Mouse (Mus musculus) limb, embryonic 15.5 days (tissue): ENCODE measurements around the gene Pgls. TPM values are rescaled to one million over a fixed set of nuclear protein-coding genes. Genes with fewer than 3 reads are reported as not detected.

ENCODE experiments used
- ATAC-seq: fragments of 200-750 bp; cut with Nextera tagmentation; 2 replicates; pipeline ENCODE4 v1.8.0; 2017; ENCODE audit warnings: low read depth, moderate TSS enrichment; ENCODE audit not compliant: insufficient number of reproducible peaks, low FRiP score, low TSS enrichment
- H3K27ac ChIP-seq: fragments of 300-500 bp; sonication (generic); 2 replicates; pipeline ENCODE4 v1.5.1; 2015; ENCODE audit warnings: moderate library complexity, mild to moderate bottlenecking, inconsistent platforms
- H3K27me3 ChIP-seq: fragments of 300-500 bp; sonication (generic); 2 replicates; pipeline ENCODE4 v1.6.1; 2015; ENCODE audit warnings: inconsistent platforms
- H3K36me3 ChIP-seq: fragments of 300-500 bp; sonication (generic); 2 replicates; pipeline ENCODE4 v1.6.1; 2015; ENCODE audit warnings: inconsistent platforms
- H3K4me1 ChIP-seq: fragments of 300-500 bp; sonication (generic); 2 replicates; pipeline ENCODE4 v1.6.1; 2015; ENCODE audit warnings: inconsistent platforms
- H3K4me2 ChIP-seq: fragments of 300-500 bp; sonication (generic); 2 replicates; pipeline ENCODE4 v1.6.1; 2015; ENCODE audit warnings: mild to moderate bottlenecking, inconsistent platforms
- H3K4me3 ChIP-seq: fragments of 300-500 bp; sonication (generic); 2 replicates; pipeline ENCODE4 v1.5.1; 2015; ENCODE audit warnings: mild to moderate bottlenecking, inconsistent platforms
- H3K9ac ChIP-seq: fragments of 300-500 bp; sonication (generic); 2 replicates; pipeline ENCODE4 v1.6.1; 2015; ENCODE audit warnings: inconsistent platforms
- H3K9me3 ChIP-seq: fragments of 300-500 bp; sonication (generic); 2 replicates; pipeline ENCODE4 v1.6.1; 2016; ENCODE audit warnings: inconsistent platforms
- WGBS: fragments of 180-500 bp; shearing (Covaris S2); methylation state at CpG from one replicate; pipeline ENCODE4 v1.1.7; 2015; 5-methylcytosine and 5-hydroxymethylcytosine counted together
- polyA plus RNA-seq: library from polyadenylated mRNA; unstranded; fragments of >200 nt; fragmentation: Nextera tagmentation; extraction: Ambion mirVana; gene quantifications from 2 replicates; pipeline ENCODE4 v1.2.1, GENCODE M21; 2015

The Pgls gene
- polyA plus RNA-seq, 1 experiment from 2014 or later: 200 TPM

DNA sequence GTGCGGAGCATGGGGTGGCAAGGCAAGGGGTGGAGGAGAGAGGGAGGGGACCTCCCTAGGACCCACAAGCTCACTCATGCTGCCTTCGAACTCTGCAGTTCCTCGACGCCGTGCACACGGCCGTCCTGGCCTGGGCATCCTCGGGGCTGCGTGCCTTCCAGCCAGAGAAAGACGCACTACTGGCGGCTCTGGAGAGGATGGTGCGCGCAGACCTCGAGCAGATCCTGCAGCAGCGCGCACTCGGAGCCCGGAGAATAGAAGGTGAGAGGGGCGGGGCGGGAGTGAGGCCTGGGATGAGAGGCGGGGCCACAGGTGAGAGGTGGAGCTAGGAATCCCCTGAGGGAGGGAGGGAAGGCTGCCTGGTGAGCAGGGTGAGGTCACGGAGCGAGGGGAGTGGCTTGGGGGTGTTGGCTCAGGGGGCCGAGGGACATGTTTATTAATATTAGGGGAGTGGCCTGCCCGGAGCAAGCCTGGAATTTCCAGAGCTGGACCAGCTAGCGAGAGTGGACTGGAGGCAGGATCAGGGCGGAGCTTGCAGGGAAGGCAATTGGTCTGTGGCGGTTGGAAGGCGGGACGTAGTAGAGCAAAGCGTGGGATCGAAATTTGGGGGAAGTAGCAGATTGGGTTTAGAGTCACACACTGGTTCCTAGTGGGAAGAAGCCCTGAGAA is 10.8 kb downstream of the Pgls start:
- WGBS: 1% methylated on average over 32 of the region's 32 CpGs
- Histone ChIP-seq H3K27ac (0 out of 2 replicates have a peak overlapping the region, but pooled peaks have one; percentile 40), H3K4me1 (peaks cover 29% of the 10 kb centered on the region)

DNA sequence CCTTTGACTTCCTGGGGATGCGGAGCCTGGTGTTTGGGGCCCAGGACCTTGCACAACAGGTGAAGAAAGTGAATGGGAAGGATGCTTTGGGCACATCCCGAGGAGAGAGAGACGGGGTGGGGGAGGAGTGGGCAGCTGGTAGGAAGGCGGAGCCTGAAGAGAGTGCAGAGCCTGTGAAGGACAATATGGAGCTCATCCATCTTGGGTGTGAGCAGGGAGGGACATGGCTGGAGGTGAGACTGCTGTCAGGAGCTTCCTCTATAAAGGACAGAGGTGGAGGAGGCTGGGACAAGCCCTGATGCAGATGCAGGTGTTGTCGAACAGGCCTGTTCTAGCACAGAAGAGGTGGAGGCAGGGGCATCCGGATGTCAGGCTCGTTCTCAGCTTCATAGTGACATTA is 12.0 kb downstream of the Pgls start:
- Histone ChIP-seq H3K27me3 (peaks cover 33% of the 10 kb centered on the region), H3K9me3 (no peaks in the 10 kb centered on the region; the same call in 1 of the 2 replicates), H3K36me3 (peaks cover 5% of the 10 kb centered on the region; the same call in 1 of the 2 replicates), H3K27ac (no peak overlapping the region; the same call in 1 of the 2 replicates), H3K4me1 (peaks cover 29% of the 10 kb centered on the region), H3K4me2 (no peak overlapping the region), H3K4me3 (no peak overlapping the region), H3K9ac (no peak overlapping the region)
- WGBS: 55% methylated on average over 7 of the region's 7 CpGs
- no peak for ATAC-seq

More for the DNA sequence above, 10.8 kb downstream of the Pgls start:
- ATAC-seq: peak; percentile 76
- peak overlapping the region; percentile 41 for H3K4me3 ChIP-seq
- peak overlapping the region; percentile 8; the same call in 1 of the 2 replicates for H3K9ac ChIP-seq
- H3K27me3 ChIP-seq: peaks cover 33% of the 10 kb centered on the region
- peak overlapping the region; percentile 81 for H3K4me2 ChIP-seq
- no peaks in the 10 kb centered on the region; the same call in 1 of the 2 replicates for H3K9me3 ChIP-seq
- peaks cover 5% of the 10 kb centered on the region; the same call in 1 of the 2 replicates for H3K36me3 ChIP-seq

DNA sequence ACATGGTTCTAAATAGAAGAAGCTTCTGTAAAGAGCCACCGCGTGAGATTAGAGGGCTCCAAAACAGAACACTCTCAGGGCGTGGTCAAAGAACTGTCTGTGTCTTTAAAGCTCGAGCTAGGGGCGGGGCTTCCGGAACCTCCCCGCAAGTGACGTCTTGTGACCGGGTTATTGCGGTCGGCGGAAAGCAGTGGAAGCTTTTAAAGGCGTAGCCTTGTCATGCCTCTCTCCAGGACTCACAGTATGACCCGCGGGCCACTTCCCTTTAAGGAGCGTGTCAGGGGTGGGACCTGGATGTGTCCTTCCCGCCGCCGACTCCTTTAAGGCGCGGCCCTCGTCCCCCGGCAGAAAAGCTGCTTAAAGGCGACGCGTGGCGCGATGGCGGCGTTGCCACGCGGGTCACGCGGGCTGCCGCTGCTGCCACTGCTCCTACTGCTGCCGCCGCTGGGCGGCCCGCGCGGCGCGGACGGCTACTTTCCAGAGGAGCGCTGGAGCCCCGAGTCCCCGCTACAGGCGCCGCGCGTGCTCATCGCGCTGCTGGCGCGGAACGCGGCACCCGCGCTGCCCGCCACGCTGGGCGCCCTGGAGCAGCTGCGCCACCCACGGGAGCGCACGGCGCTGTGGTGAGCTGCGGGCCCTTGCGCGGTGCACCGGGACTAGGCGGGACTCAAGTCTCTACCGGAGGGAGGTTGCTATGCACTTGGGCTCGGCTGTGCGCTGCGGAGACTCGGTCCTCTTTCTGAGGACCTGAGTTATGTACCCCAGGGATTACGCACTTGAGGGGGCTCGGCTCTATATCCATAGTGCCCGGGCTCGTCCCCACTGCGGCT is 19.1 kb downstream of the Pgls start, which contains the start of gene Colgalt1:
TSS of gene Colgalt1 (plus strand) at position 177 of the 830 bp plus-strand sequence.
- H3K4me2 ChIP-seq: peak within 1 kb of the TSS; percentile 69
- peak; percentile 99 for ATAC-seq
- no peaks in the 10 kb centered on the region for H3K27me3 ChIP-seq
- peak within 1 kb of the TSS; percentile 92 for H3K9ac ChIP-seq
- peak within 1 kb of the TSS; percentile 92 for H3K27ac ChIP-seq
- WGBS: under 1% methylated on average over 82 of the region's 82 CpGs
- peaks cover 15% of the 10 kb centered on the region for H3K4me1 ChIP-seq
- H3K9me3 ChIP-seq: no peaks in the 10 kb centered on the region
- H3K4me3 ChIP-seq: peak within 1 kb of the TSS; percentile 76
- H3K36me3 ChIP-seq: peaks cover 26% of the 10 kb centered on the region

DNA sequence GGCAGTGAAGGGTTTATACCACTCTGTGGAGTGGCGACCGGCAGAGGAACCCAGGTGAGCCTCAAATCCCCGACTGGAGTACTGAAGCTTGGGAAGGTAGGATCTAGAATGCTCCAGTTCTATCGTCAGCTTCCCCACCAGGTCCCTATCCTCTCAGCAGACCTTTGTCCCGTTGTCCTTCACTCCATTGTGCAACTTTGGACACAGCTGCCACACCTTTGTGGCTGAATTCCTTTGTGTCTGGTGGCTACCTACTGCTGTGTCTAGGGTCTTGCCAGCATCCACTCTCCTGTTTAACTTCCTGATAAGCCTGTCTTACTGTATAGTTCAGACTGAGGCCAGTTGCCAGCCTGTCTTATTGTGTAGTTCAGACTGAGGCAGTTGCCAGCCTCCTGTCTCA is 20.2 kb downstream of the Pgls start:
- peaks cover 37% of the 10 kb centered on the region for H3K36me3 ChIP-seq
- H3K27me3 ChIP-seq: no peaks in the 10 kb centered on the region
- WGBS: 37% methylated on average over 5 of the region's 5 CpGs
- H3K27ac ChIP-seq: no peak overlapping the region
- peak overlapping the region; percentile 69 for H3K4me2 ChIP-seq
- peak overlapping the region; percentile 92 for H3K9ac ChIP-seq
- H3K4me3 ChIP-seq: peak overlapping the region; percentile 76
- ATAC-seq: no peak
- H3K4me1 ChIP-seq: peaks cover 15% of the 10 kb centered on the region
- no peaks in the 10 kb centered on the region for H3K9me3 ChIP-seq

- peaks cover 15% of the 10 kb centered on the region for H3K4me1 ChIP-seq
- H3K36me3 ChIP-seq: peaks cover 49% of the 10 kb centered on the region
- no peaks in the 10 kb centered on the region for H3K27me3 ChIP-seq
- no peak overlapping the region for H3K4me3 ChIP-seq
- no peak for ATAC-seq
- no peak overlapping the region for H3K27ac ChIP-seq
- no peaks in the 10 kb centered on the region for H3K9me3 ChIP-seq
- no peak overlapping the region for H3K9ac ChIP-seq
- no peak overlapping the region for H3K4me2 ChIP-seq
- WGBS: 47% methylated on average over 4 of the region's 4 CpGs
Measured at GRCm38 (mm10) chr8:71613418-71613817, 21.4 kb downstream of the Pgls start.

DNA sequence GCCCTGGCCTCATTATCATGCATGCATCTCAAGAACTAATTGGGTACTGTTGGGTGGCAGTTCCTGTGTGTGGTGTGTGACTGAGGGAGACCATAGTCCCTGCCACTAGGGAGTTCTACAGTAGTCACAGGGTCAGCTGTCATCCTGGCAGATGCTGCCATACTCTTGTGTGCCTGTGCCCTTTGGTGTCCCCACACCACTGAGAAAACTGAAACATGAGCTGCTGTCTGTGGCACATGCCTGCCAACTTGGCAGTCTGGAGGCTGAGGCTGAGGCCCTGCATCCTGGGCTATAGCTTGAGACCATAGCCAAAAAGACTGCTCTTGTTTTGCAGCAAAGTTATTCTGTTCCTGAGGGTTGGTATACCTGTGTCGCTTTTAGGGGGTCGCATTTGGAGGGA is 27.8 kb downstream of the Pgls start:
- H3K9ac ChIP-seq: no peak overlapping the region
- no peaks in the 10 kb centered on the region for H3K27me3 ChIP-seq
- no peaks in the 10 kb centered on the region for H3K4me1 ChIP-seq
- no peak overlapping the region for H3K27ac ChIP-seq
- H3K36me3 ChIP-seq: peaks cover 95% of the 10 kb centered on the region
- H3K4me2 ChIP-seq: no peak overlapping the region
- 90% methylated on average over 2 of the region's 2 CpGs for WGBS
- ATAC-seq: no peak
- peaks cover 12% of the 10 kb centered on the region; the same call in 1 of the 2 replicates for H3K9me3 ChIP-seq
- H3K4me3 ChIP-seq: no peak overlapping the region

- no peak overlapping the region for H3K4me2 ChIP-seq
- no peak overlapping the region for H3K4me3 ChIP-seq
- H3K4me1 ChIP-seq: peaks cover 32% of the 10 kb centered on the region
- H3K9ac ChIP-seq: no peak overlapping the region
- peaks cover 12% of the 10 kb centered on the region; the same call in 1 of the 2 replicates for H3K9me3 ChIP-seq
- H3K27me3 ChIP-seq: peaks cover 7% of the 10 kb centered on the region
- no peak for ATAC-seq
- H3K27ac ChIP-seq: no peak overlapping the region
- peaks cover 60% of the 10 kb centered on the region for H3K36me3 ChIP-seq
- WGBS: 78% methylated on average over 1 of the region's 1 CpGs
Measured at GRCm38 (mm10) chr8:71625088-71625487, 33.1 kb downstream of the Pgls start.

DNA sequence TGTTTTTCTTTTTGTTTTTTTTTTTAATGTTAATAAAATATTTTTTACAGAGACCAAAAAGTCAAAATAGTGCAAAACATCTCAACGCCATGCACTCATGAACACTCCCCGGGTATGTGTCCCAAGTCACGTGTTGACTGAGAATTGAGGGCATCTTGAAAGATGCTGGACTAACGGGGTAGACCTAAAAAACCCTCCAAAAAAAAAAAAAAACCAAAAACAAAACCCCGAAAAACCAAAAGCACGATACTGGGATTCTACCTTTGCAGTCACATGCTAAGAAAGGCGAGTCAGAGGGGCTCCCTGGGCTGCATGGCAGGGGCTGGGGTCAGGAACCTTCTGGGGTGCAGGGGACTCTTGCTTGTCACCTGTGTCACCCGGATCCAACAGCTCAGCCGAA is 34.8 kb downstream of the Pgls start:
- ATAC-seq: no peak
- Histone ChIP-seq H3K9ac (no peak overlapping the region), H3K36me3 (peaks cover 43% of the 10 kb centered on the region), H3K27ac (no peak overlapping the region; the same call in 1 of the 2 replicates), H3K4me1 (peaks cover 34% of the 10 kb centered on the region), H3K4me3 (no peak overlapping the region), H3K9me3 (peaks cover 12% of the 10 kb centered on the region; the same call in 1 of the 2 replicates), H3K4me2 (no peak overlapping the region), H3K27me3 (peaks cover 22% of the 10 kb centered on the region)
- WGBS: 76% methylated on average over 9 of the region's 9 CpGs

- H3K4me3 ChIP-seq: no peak overlapping the region
- H3K4me1 ChIP-seq: peaks cover 34% of the 10 kb centered on the region
- H3K36me3 ChIP-seq: peaks cover 36% of the 10 kb centered on the region
- 48% methylated on average over 9 of the region's 9 CpGs for WGBS
- peaks cover 23% of the 10 kb centered on the region for H3K27me3 ChIP-seq
- no peak overlapping the region for H3K9ac ChIP-seq
- ATAC-seq: no peak
- H3K9me3 ChIP-seq: peaks cover 5% of the 10 kb centered on the region; the same call in 1 of the 2 replicates
- no peak overlapping the region for H3K4me2 ChIP-seq
- peak overlapping the region; percentile 82 for H3K27ac ChIP-seq
Measured at GRCm38 (mm10) chr8:71627265-71628099, 35.5 kb downstream of the Pgls start.

DNA sequence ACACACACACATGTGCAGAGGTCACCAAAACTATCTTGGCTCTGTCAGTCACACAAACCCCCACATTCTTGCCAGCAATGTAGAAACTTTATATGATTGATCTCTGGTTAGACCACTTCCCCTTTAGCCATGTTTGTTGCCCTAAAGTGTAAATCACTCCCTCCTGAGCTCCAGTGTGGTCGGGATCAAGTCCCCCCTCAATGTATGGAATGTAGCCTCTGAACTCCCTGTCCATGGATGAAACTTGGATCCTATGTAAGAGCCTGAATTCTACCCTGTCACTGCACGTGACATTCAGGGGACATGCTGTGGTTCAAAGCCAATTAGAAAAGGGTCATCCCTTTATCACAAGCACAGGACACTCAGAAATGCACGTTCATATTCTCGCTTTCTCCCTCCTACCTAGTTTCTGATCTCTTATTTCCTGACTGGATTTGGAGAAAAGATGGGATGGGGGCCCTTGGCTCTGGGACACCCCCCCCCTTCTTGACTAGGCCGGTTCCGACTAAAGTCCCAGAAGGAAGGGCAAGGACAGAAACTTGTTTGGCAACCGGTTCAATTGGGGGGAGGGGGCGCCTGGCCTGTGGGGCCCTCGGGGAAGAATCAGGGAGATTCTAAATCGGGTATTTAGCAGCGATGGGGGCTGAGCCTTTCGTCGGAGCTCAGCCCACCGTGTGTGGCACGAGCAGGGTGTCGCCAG is 36.6 kb downstream of the Pgls start:
- Histone ChIP-seq H3K9me3 (no peaks in the 10 kb centered on the region; the same call in 1 of the 2 replicates), H3K4me2 (peak overlapping the region; percentile 97), H3K27ac (peak overlapping the region; percentile 82), H3K9ac (peak overlapping the region; percentile 50; the same call in 1 of the 2 replicates), H3K36me3 (peaks cover 25% of the 10 kb centered on the region), H3K27me3 (peaks cover 30% of the 10 kb centered on the region), H3K4me1 (peaks cover 35% of the 10 kb centered on the region), H3K4me3 (peak overlapping the region; percentile 60)
- 6% methylated on average over 16 of the region's 16 CpGs for WGBS
- ATAC-seq: no peak
